Mouse (Mus musculus) urinary bladder, postnatal 4 days (tissue): ENCODE results near the gene Acacb.
A peak's percentile ranks its signal among the peaks of the same experiment; 100 is the strongest.

ENCODE experiments used
- DNase-seq, 2 experiments: peaks; one replicate each; pipeline ENCODE4 v3.0.0; 2021 to 2022; ENCODE audit warnings: low spot score in 2 of 2

Acacb gene

GRCm38 (mm10) chr5:114135516-114135915 lies 10.8 kb upstream of the Acacb start:
- DNase-seq, result no peak

- DNase-seq, result no peak
Observed at GRCm38 (mm10) chr5:114137481-114138276, 8.7 kb upstream of the Acacb start.

GRCm38 (mm10) chr5:114138277-114139164 lies 7.8 kb upstream of the Acacb start:
- DNase-seq, result no peak

- peak; percentile 67 to 77 for DNase-seq
Observed at GRCm38 (mm10) chr5:114139175-114139574, 7.2 kb upstream of the Acacb start.

- no peak for DNase-seq
Observed at GRCm38 (mm10) chr5:114147043-114147972, 973 bp downstream of the Acacb start.

GRCm38 (mm10) chr5:114152359-114153092 lies 6.2 kb downstream of the Acacb start:
- no peak for DNase-seq

GRCm38 (mm10) chr5:114153490-114153889 lies 7.2 kb downstream of the Acacb start:
- no peak for DNase-seq

GRCm38 (mm10) chr5:114154765-114155164 lies 8.4 kb downstream of the Acacb start:
- no peak for DNase-seq

GRCm38 (mm10) chr5:114155168-114155933 lies 9.0 kb downstream of the Acacb start:
- DNase-seq, result no peak

GRCm38 (mm10) chr5:114157236-114157635 lies 10.9 kb downstream of the Acacb start:
- no peak for DNase-seq

- DNase-seq, result no peak
Observed at GRCm38 (mm10) chr5:114161424-114161823, 15.1 kb downstream of the Acacb start.

- DNase-seq, result no peak
Observed at GRCm38 (mm10) chr5:114162106-114162815, 15.9 kb downstream of the Acacb start.

- no peak for DNase-seq
Observed at GRCm38 (mm10) chr5:114163117-114163696, 16.9 kb downstream of the Acacb start.

GRCm38 (mm10) chr5:114170345-114170744 lies 24.0 kb downstream of the Acacb start:
- no peak for DNase-seq

GRCm38 (mm10) chr5:114172936-114173335 lies 26.6 kb downstream of the Acacb start:
- no peak for DNase-seq

- no peak for DNase-seq
Observed at GRCm38 (mm10) chr5:114173458-114173857, 27.1 kb downstream of the Acacb start.

- no peak for DNase-seq
Observed at GRCm38 (mm10) chr5:114173877-114174581, 27.7 kb downstream of the Acacb start.

GRCm38 (mm10) chr5:114174639-114175038 lies 28.3 kb downstream of the Acacb start:
- peak in 1 of 2 experiments; percentile 43 for DNase-seq
